Mouse (Mus musculus) small intestine, adult 2 months (tissue): ENCODE measurements around the gene Fes. TPM values are rescaled to one million over a fixed set of nuclear protein-coding genes. Genes with fewer than 3 reads are reported as not detected.
A peak's percentile ranks its signal among the peaks of the same experiment; 100 is the strongest.

Experiments
- H3K27ac ChIP-seq: fragments of 200-500 bp; 2 replicates; pipeline ENCODE4 v1.5.1; 2012; ENCODE audit warnings: low read depth, low read length, control low read depth, inconsistent platforms; ENCODE audit not compliant: insufficient read depth
- H3K27me3 ChIP-seq: fragments of 200-500 bp; 2 replicates; pipeline ENCODE4 v1.6.1; 2012; ENCODE audit warnings: mild to moderate bottlenecking, moderate library complexity, low read length, inconsistent platforms; ENCODE audit not compliant: control insufficient read depth, insufficient read depth
- H3K36me3 ChIP-seq: fragments of 200-500 bp; 2 replicates; pipeline ENCODE4 v1.6.1; 2012; ENCODE audit warnings: mild to moderate bottlenecking, low read length, control low read depth, inconsistent platforms; ENCODE audit not compliant: control insufficient read depth, insufficient read depth
- H3K4me1 ChIP-seq: fragments of 200-500 bp; 2 replicates; pipeline ENCODE4 v1.6.1; 2012; ENCODE audit warnings: low read length, inconsistent platforms, mixed read lengths; ENCODE audit not compliant: control insufficient read depth, insufficient read depth, insufficient read length
- H3K4me3 ChIP-seq: fragments of 200-500 bp; 2 replicates; pipeline ENCODE4 v1.5.1; 2012; ENCODE audit warnings: low read depth, mild to moderate bottlenecking, control low read depth, inconsistent platforms, low read length, moderate library complexity
- CTCF ChIP-seq: fragments of 200-500 bp; IDR thresholded peaks from 2 replicates; pipeline ENCODE4 v1.5.1; 2012; ENCODE audit warnings: low read depth, mild to moderate bottlenecking, control low read depth, inconsistent platforms, low read length, moderate library complexity, mixed read lengths; ENCODE audit not compliant: insufficient replicate concordance, insufficient read length; ENCODE audit errors: extremely low read depth
- POLR2A ChIP-seq: fragments of 200-500 bp; IDR thresholded peaks from 2 replicates; pipeline ENCODE4 v1.6.1; 2012; ENCODE audit warnings: low read depth, mild to moderate bottlenecking, control low read depth, inconsistent platforms, low read length, moderate library complexity
- WGBS: fragments of 180-500 bp; shearing (Covaris S2); methylation state at CpG from one replicate; pipeline ENCODE4 v1.1.7; 2018; 5-methylcytosine and 5-hydroxymethylcytosine counted together
- polyA plus RNA-seq: library from polyadenylated mRNA; depleted of rRNA; stranded (reverse); fragments of >200 nt; gene quantifications from 2 replicates; pipeline ENCODE4 v1.2.3, GENCODE M21; 2012

Fes gene
- polyA plus RNA-seq, 1 experiment: 16.6 TPM

- Histone ChIP-seq H3K4me1 (peaks cover 3% of the 10 kb centered on the region; the same call in 1 of the 2 replicates), H3K4me3 (no peak overlapping the region), H3K27ac (no peak overlapping the region), H3K36me3 (0 out of 2 replicates have a peak, but pooled peaks cover 1% of the 10 kb centered on the region), H3K27me3 (no peaks in the 10 kb centered on the region)
- no peak for TF ChIP-seq CTCF
- no peak for TF ChIP-seq POLR2A
- 47% methylated on average over 9 of the region's 9 CpGs for WGBS
Measured at GRCm38 (mm10) chr7:80375376-80376039, 12.2 kb downstream of the Fes start.

- 92% methylated on average over 3 of the region's 3 CpGs for WGBS
- Histone ChIP-seq H3K4me3 (no peak overlapping the region), H3K36me3 (0 out of 2 replicates have a peak, but pooled peaks cover 1% of the 10 kb centered on the region), H3K27ac (no peak overlapping the region), H3K27me3 (no peaks in the 10 kb centered on the region), H3K4me1 (peaks cover 3% of the 10 kb centered on the region; the same call in 1 of the 2 replicates)
- TF ChIP-seq POLR2A (no peak), CTCF (no peak)
Measured at GRCm38 (mm10) chr7:80374733-80375132, 13.0 kb downstream of the Fes start.

- 0 out of 2 replicates have a peak overlapping the region, but pooled peaks have one; percentile 6 for H3K27ac ChIP-seq
- H3K27me3 ChIP-seq: no peaks in the 10 kb centered on the region
- TF ChIP-seq POLR2A: no peak
- no peak for TF ChIP-seq CTCF
- 56% methylated on average over 3 of the region's 3 CpGs for WGBS
- no peak overlapping the region for H3K4me3 ChIP-seq
- H3K36me3 ChIP-seq: no peaks in the 10 kb centered on the region
- H3K4me1 ChIP-seq: peaks cover 3% of the 10 kb centered on the region; the same call in 1 of the 2 replicates
Measured at GRCm38 (mm10) chr7:80374280-80374679, 13.5 kb downstream of the Fes start.

GRCm38 (mm10) chr7:80373850-80374249 is 13.9 kb downstream of the Fes start:
- WGBS: 83% methylated on average over 12 of the region's 12 CpGs
- peaks cover 3% of the 10 kb centered on the region; the same call in 1 of the 2 replicates for H3K4me1 ChIP-seq
- TF ChIP-seq POLR2A (no peak), CTCF (no peak)
- H3K27me3 ChIP-seq: no peaks in the 10 kb centered on the region
- H3K27ac ChIP-seq: 0 out of 2 replicates have a peak overlapping the region, but pooled peaks have one; percentile 14
- no peak overlapping the region for H3K4me3 ChIP-seq
- H3K36me3 ChIP-seq: no peaks in the 10 kb centered on the region

- Histone ChIP-seq H3K36me3 (no peaks in the 10 kb centered on the region), H3K27me3 (no peaks in the 10 kb centered on the region), H3K27ac (0 out of 2 replicates have a peak overlapping the region, but pooled peaks have one; percentile 14), H3K4me1 (peaks cover 5% of the 10 kb centered on the region), H3K4me3 (no peak overlapping the region)
- TF ChIP-seq CTCF: no peak
- no peak for TF ChIP-seq POLR2A
- WGBS: 69% methylated on average over 4 of the region's 4 CpGs
Measured at GRCm38 (mm10) chr7:80373352-80373751, 14.4 kb downstream of the Fes start.

GRCm38 (mm10) chr7:80372667-80373066 is 15.1 kb downstream of the Fes start:
- H3K4me3 ChIP-seq: no peak overlapping the region
- H3K36me3 ChIP-seq: no peaks in the 10 kb centered on the region
- no peak overlapping the region for H3K27ac ChIP-seq
- H3K4me1 ChIP-seq: peaks cover 5% of the 10 kb centered on the region
- WGBS: 60% methylated on average over 2 of the region's 2 CpGs
- no peaks in the 10 kb centered on the region for H3K27me3 ChIP-seq
- TF ChIP-seq CTCF (no peak), POLR2A (no peak)

GRCm38 (mm10) chr7:80372166-80372565 is 15.6 kb downstream of the Fes start:
- 75% methylated on average over 3 of the region's 3 CpGs for WGBS
- TF ChIP-seq POLR2A (no peak), CTCF (no peak)
- Histone ChIP-seq H3K4me3 (no peak overlapping the region), H3K4me1 (peaks cover 5% of the 10 kb centered on the region), H3K27me3 (no peaks in the 10 kb centered on the region), H3K36me3 (no peaks in the 10 kb centered on the region), H3K27ac (no peak overlapping the region)
